Comparison of ENCODE assay signal across 16 mouse cellular contexts in genomic region chr5:11983452-11983851, GRCm38 (mm10).
"Had no signal": no experiment of that assay in that cellular context is flagged by ENCODE, and none has a peak within 500 bp of the region (broad histone marks: within the 10 kb centered on the region; RNA-seq: fewer than 3 reads in every experiment).

No protein-coding gene starts in this region.

- DNase-seq: retina, postnatal 1 day; right cerebral cortex, adult 18-20 months; right cerebral cortex, postnatal 14 days; right cerebral cortex, postnatal 25 days; right cerebral cortex, postnatal 4 days; spleen, adult 18-20 months; thymus, adult 18-20 months; thymus, adult 2 months; thymus, postnatal 14 days; thymus, postnatal 25 days; thymus, postnatal 36 days; thymus, postnatal 4 days had no signal

- H3K27me3 ChIP-seq: neural tube, embryonic 13.5 days; neural tube, embryonic 15.5 days; stomach, embryonic 15.5 days had no signal

- H3K4me2 ChIP-seq: neural tube, embryonic 13.5 days; neural tube, embryonic 15.5 days; stomach, embryonic 15.5 days had no signal

- H3K9me3 ChIP-seq: neural tube, embryonic 13.5 days; neural tube, embryonic 15.5 days; stomach, embryonic 15.5 days had no signal

- H3K4me1 ChIP-seq: neural tube, embryonic 13.5 days; neural tube, embryonic 15.5 days; stomach, embryonic 15.5 days had no signal

- H3K9ac ChIP-seq: neural tube, embryonic 13.5 days; neural tube, embryonic 15.5 days; stomach, embryonic 15.5 days had no signal

- H3K36me3 ChIP-seq: neural tube, embryonic 13.5 days; neural tube, embryonic 15.5 days; stomach, embryonic 15.5 days had no signal

- H3K27ac ChIP-seq: neural tube, embryonic 13.5 days; neural tube, embryonic 15.5 days; stomach, embryonic 15.5 days; stomach, postnatal 0 days had no signal

- H3K4me3 ChIP-seq: neural tube, embryonic 13.5 days; neural tube, embryonic 15.5 days; stomach, embryonic 15.5 days had no signal
